Mouse (Mus musculus) MEL (cell line): ENCODE results near the gene Syngr4. TPM values are rescaled to one million over a fixed set of nuclear protein-coding genes. Genes with fewer than 3 reads are reported as not detected.
"Not testable (repeated sequence)": the region's sequence is repeated elsewhere in the genome, so short reads cannot be mapped to it uniquely, and the experiment has no call there.

ENCODE experiments used
- DNase-seq: peaks from one replicate; pipeline ENCODE4 v3.0.0; 2011; ENCODE audit warnings: low read depth, low spot score
- H3K27ac ChIP-seq: 2 replicates; pipeline ENCODE4 v1.5.1; 2012; ENCODE audit warnings: low read depth, mild to moderate bottlenecking, control low read depth, low read length, moderate library complexity; ENCODE audit not compliant: control insufficient read depth
- H3K27me3 ChIP-seq, 2 experiments: fragments of 150-350 bp in 1 of 2; sonication (generic) in 1 of 2; 2 replicates each; pipeline ENCODE4 v1.6.1; 2012; ENCODE audit warnings: low read length in 2 of 2, mild to moderate bottlenecking in 2 of 2, improper control_type of control experiment in 1 of 2, moderate library complexity in 1 of 2; ENCODE audit not compliant: insufficient read depth in 2 of 2, control insufficient read depth in 1 of 2
- H3K36me3 ChIP-seq, 2 experiments: 2 replicates each; pipeline ENCODE4 v1.6.1; 2012 to 2014; ENCODE audit warnings: low read length in 2 of 2, improper control_type of control experiment in 1 of 2, inconsistent platforms in 1 of 2, mild to moderate bottlenecking in 1 of 2; ENCODE audit not compliant: insufficient read depth in 2 of 2, control insufficient read depth in 1 of 2
- H3K4me1 ChIP-seq, 2 experiments: fragments of 150-350 bp in 1 of 2; sonication (generic) in 1 of 2; 2 replicates each; pipeline ENCODE4 v1.6.1; 2012; ENCODE audit warnings: low read length in 2 of 2, improper control_type of control experiment in 1 of 2, mild to moderate bottlenecking in 1 of 2; ENCODE audit not compliant: insufficient read depth in 2 of 2, control insufficient read depth in 1 of 2
- H3K4me3 ChIP-seq, 2 experiments: fragments of 150-350 bp in 1 of 2; sonication (generic) in 1 of 2; 2 replicates each; pipeline ENCODE4 v1.5.1; 2012; ENCODE audit warnings: low read depth in 2 of 2, low read length in 2 of 2, mild to moderate bottlenecking in 2 of 2, moderate library complexity in 2 of 2, control low read depth in 1 of 2, improper control_type of control experiment in 1 of 2; ENCODE audit not compliant: control insufficient read depth in 1 of 2, insufficient read depth in 1 of 2
- H3K79me2 ChIP-seq: 2 replicates; pipeline ENCODE4 v1.6.1; 2012; ENCODE audit warnings: mild to moderate bottlenecking, low read length, moderate library complexity; ENCODE audit not compliant: control insufficient read depth, poor library complexity, insufficient read depth
- H3K9ac ChIP-seq: 2 replicates; pipeline ENCODE4 v1.6.1; 2012; ENCODE audit warnings: low read depth, mild to moderate bottlenecking, control low read depth, low read length, moderate library complexity; ENCODE audit not compliant: control insufficient read depth, poor library complexity, severe bottlenecking
- H3K9me3 ChIP-seq: fragments of 150-350 bp; sonication (generic); replicated peaks from 2 replicates; pipeline ENCODE4 v1.6.1; 2012; ENCODE audit warnings: mild to moderate bottlenecking, low read length, improper control_type of control experiment, moderate library complexity; ENCODE audit not compliant: insufficient read depth
- EP300 ChIP-seq, 2 experiments: IDR thresholded peaks; 2 replicates each; pipeline ENCODE4 v1.6.1; 2011; ENCODE audit warnings: improper control_type of control experiment in 2 of 2, low read length in 2 of 2, low read depth in 1 of 2, mild to moderate bottlenecking in 1 of 2
- ETS1 ChIP-seq: IDR thresholded peaks from 2 replicates; pipeline ENCODE4 v1.6.1; 2012; ENCODE audit warnings: low read depth, mild to moderate bottlenecking, inconsistent platforms, low read length, improper control_type of control experiment, moderate library complexity
- GABPA ChIP-seq: IDR thresholded peaks from 2 replicates; pipeline ENCODE4 v1.6.1; 2012; ENCODE audit warnings: low read depth, mild to moderate bottlenecking, inconsistent platforms, low read length, improper control_type of control experiment, moderate library complexity
- GATA1 ChIP-seq: IDR thresholded peaks from 2 replicates; pipeline ENCODE4 v1.6.1; 2011; ENCODE audit warnings: low read depth, low read length, improper control_type of control experiment
- KAT2A ChIP-seq: conservative IDR thresholded peaks from 2 replicates; pipeline ENCODE4 v1.6.1; 2012; ENCODE audit warnings: low read depth, low read length, improper control_type of control experiment, inconsistent platforms
- MAZ ChIP-seq: IDR thresholded peaks from 2 replicates; pipeline ENCODE4 v1.6.1; 2012; ENCODE audit warnings: low read depth, mild to moderate bottlenecking, inconsistent platforms, low read length, improper control_type of control experiment
- POLR2A ChIP-seq, 2 experiments: IDR thresholded peaks; 2 replicates each; pipeline ENCODE4 v1.6.1; 2011 to 2012; ENCODE audit warnings: low read length in 2 of 2, mild to moderate bottlenecking in 2 of 2, control low read depth in 1 of 2, improper control_type of control experiment in 1 of 2, low read depth in 1 of 2, moderate library complexity in 1 of 2; ENCODE audit not compliant: control insufficient read depth in 1 of 2, insufficient read depth in 1 of 2, poor library complexity in 1 of 2
- POLR2AphosphoS2 ChIP-seq: IDR thresholded peaks from 2 replicates; pipeline ENCODE4 v1.6.1; 2011; ENCODE audit warnings: low read length, improper control_type of control experiment
- RAD21 ChIP-seq: IDR thresholded peaks from 2 replicates; pipeline ENCODE4 v1.6.1; 2011; ENCODE audit warnings: mild to moderate bottlenecking, low read depth, low read length, improper control_type of control experiment
- RCOR1 ChIP-seq: IDR thresholded peaks from 2 replicates; pipeline ENCODE4 v1.6.1; 2012; ENCODE audit warnings: low read depth, mild to moderate bottlenecking, inconsistent platforms, low read length, improper control_type of control experiment
- polyA plus RNA-seq, 2 experiments: library from polyadenylated mRNA; stranded (reverse) in 1 of 2; unstranded in 1 of 2; fragments of >175 nt in 1 of 2; fragments of >200 nt in 1 of 2; gene quantifications; 2 replicates each; pipeline versions ENCODE4 v1.2.1 to v1.2.4; 2012; ENCODE audit warnings: low replicate concordance in 2 of 2, low read depth in 1 of 2; ENCODE audit not compliant: insufficient read length in 2 of 2, insufficient read depth in 1 of 2, missing spikeins in 1 of 2
- total RNA-seq: library from RNA; depleted of rRNA; stranded (reverse); fragments of 300-350 nt; gene quantifications from 2 replicates; pipeline ENCODE4 v1.2.3, GENCODE M21; 2012

Gene Syngr4
- total and polyA plus RNA-seq, 3 experiments = 0.46 to 1.1 TPM; not detected in 1

DNA sequence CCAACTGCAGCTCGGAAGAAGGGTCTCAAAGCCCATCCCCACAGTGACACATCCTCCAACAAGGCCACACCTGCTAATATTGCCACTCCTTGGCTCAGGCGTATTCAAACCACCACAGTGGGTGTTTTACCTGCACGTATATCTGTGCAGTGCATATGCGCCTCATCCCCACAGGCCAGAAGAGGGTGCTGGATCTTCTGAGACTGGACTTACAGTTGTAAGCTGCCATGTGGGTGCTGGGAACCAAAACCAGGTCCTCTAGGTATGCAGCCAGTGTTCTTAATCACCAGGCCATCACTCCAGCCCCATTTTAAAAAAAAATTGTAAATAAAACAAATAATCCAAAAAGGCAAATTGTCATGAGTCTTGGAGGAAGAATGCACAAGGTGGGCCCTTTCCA lies 16.0 kb downstream of the Syngr4 start:
- Histone ChIP-seq H3K79me2 (no peaks in the 10 kb centered on the region), H3K36me3 (peaks cover 0 to 5% of the 10 kb centered on the region in 2 experiments; a peak in 1 of 4 replicates), H3K9me3 (no peaks in the 10 kb centered on the region)
- no peak for TF ChIP-seq EP300 (IDR thresholded peaks at IDR 0.05; ENCODE audit: low read depth in 1 of 2, low read length in 2 of 2)
- TF ChIP-seq POLR2AphosphoS2 = no peak
- no peak for TF ChIP-seq MAZ
- TF ChIP-seq, all 39 proteins: peak for 0
- Histone ChIP-seq H3K4me1 (no peaks in the 10 kb centered on the region), H3K4me3 (no peak overlapping the region), H3K9ac (no peak overlapping the region), H3K27me3 (no peaks in the 10 kb centered on the region), H3K27ac (no peak overlapping the region)
- DNase-seq = no peak

DNA sequence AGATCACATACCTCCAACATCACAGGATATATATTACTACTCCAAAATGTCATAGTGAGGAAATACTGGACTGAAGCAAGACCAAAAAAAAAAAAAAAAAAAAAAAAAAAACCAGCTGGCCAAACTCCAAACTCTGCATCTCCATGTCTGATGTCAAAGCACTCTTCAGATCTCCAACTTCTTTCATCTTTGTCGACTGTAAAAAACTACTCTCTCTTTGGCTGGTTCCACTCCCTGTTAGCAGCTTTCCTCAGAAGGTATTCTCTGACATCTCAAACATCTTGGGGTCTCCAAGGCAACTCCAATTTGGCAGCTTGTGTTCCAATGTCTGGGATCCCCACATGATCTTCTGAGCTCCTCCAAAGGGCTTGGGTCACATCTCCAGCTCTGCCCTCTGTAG lies 18.2 kb downstream of the Syngr4 start, which contains the start of gene Grin2d:
Gene Grin2d, minus strand, starts transcription at position 101 of the 400 bp plus-strand sequence.
- H3K79me2 ChIP-seq, H3K4me3 ChIP-seq: not testable (repeated sequence)

DNA sequence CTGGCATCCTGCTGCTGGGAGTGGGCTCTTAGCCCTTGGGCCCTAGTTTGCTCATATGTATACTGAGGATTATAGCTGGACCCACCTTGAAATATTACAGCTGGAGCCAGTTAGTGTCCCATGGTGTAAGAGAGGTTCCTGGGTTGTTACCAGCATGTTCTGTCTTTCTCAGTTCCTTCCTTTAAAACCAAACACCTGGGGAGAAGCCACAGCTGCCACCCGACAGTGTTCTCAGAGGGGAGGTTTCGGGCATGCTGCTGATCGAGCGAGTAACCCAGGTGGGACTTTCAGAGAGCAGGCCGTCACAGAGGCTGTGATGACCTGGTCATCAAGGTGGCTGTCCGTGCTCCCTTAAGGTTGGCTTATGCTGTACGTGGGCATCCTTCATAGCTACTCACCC lies 19.6 kb downstream of the Syngr4 start:
- Histone ChIP-seq H3K9me3 (no peaks in the 10 kb centered on the region), H3K36me3 (peaks cover 2 to 5% of the 10 kb centered on the region in 2 experiments; a peak in 1 of 4 replicates), H3K79me2 (peaks cover 11% of the 10 kb centered on the region)
- DNase-seq = no peak
- no peak for TF ChIP-seq POLR2AphosphoS2
- TF ChIP-seq POLR2A (IDR thresholded peaks at IDR 0.05; ENCODE audit: control insufficient read depth in 1 of 2, insufficient read depth in 1 of 2, low read depth in 1 of 2, low read length in 2 of 2, poor library complexity in 1 of 2) = no peak
- no peak for TF ChIP-seq ETS1
- TF ChIP-seq GABPA = no peak
- no peak for TF ChIP-seq GATA1
- no peak for TF ChIP-seq KAT2A
- no peak for TF ChIP-seq MAZ
- TF ChIP-seq RAD21 = no peak
- no peak for TF ChIP-seq RCOR1
- TF ChIP-seq, all 39 proteins: peak for 0
- no peak overlapping the region for H3K4me3 ChIP-seq
- H3K4me1 ChIP-seq = peaks cover 0 to 7% of the 10 kb centered on the region in 2 experiments; a peak in 2 of 4 replicates
- no peaks in the 10 kb centered on the region for H3K27me3 ChIP-seq
- no peak overlapping the region for H3K9ac ChIP-seq
- H3K27ac ChIP-seq = no peak overlapping the region

More for the DNA sequence above, 18.2 kb downstream of the Syngr4 start, which contains the start of gene Grin2d:
- H3K9me3 ChIP-seq, H3K9ac ChIP-seq, H3K36me3 ChIP-seq, H3K27ac ChIP-seq, H3K4me1 ChIP-seq, DNase-seq, H3K27me3 ChIP-seq: not testable (repeated sequence)
